Mouse (Mus musculus) urinary bladder, adult 18-20 months (tissue): ENCODE results near the gene D030056L22Rik.

Experiments used
- DNase-seq, 2 experiments: peaks; one replicate each; pipeline ENCODE4 v3.0.0; 2022; ENCODE audit warnings: low spot score in 2 of 2, mixed read lengths in 2 of 2

Gene D030056L22Rik

GRCm38 (mm10) chr19:18712866-18713300 lies at the start of gene D030056L22Rik:
D030056L22Rik (plus strand) TSS chr19:18713193.
- DNase-seq: peak; percentile 94 to 95

DNA sequence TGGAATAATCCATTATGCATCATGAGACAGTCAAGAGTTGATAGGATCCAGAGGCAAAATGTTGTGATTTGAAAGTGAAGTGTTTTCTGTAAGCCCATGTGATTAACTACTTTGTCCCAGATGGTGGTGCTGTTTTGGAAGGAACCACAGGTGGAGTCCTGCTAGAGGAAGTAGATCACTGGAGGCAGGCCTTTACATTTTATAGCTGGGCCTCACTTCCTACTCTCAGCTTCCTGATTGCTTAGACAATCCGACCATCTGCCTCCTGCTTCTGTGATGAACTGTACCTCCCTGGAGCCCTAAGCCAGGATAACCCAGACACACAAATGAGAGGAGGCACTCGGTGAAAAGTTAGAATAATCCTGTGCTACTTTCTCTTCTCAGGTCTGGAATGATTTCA lies 49.1 kb upstream of the D030056L22Rik start:
- no peak for DNase-seq

- no peak for DNase-seq
These were observed 46.0 kb upstream of the D030056L22Rik start for GRCm38 (mm10) chr19:18666966-18667365.

DNA sequence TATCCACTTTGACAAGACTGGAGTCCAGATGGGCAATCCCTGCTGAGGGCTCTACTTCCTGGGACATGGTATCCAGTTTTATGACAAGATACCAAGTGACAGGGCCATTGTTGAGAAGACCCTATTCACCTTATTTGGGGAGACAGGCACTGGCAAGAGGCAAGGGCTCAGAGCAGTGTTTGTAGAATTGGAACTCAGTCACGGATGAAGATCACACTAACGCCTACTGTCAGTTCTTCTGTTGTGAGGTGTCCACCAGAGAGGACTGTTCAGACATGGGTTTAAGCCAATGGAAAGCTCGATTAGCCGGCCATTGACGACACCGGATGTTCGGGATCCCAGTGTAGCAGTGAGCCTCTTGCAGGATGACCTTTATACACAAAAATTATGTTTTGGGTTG lies 43.4 kb upstream of the D030056L22Rik start:
- no peak for DNase-seq

DNA sequence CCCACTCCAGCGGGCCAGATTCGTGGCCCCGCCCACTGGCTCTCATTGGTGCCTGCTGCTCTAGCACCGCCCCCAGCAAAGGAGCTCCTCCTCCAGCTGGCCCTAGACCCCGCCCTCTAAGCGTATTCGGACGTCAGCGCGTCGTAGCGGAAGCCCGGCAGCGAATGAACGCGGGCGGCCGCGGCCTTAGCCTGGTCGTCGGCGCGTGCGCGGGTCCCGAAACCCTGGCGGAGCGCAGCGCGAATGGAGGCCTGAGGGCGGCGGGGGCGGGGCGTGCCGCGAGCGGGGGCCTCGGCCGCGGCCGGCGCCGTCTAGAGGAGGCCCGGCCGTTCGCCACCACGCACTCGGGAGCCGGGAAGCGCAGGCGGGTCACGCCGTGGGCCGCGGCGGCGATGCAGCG lies 42.4 kb upstream of the D030056L22Rik start, which contains the start of gene Carnmt1:
TSS of gene Carnmt1 (plus strand) at position 157 of the 400 bp plus-strand sequence.
- peak; percentile 99 for DNase-seq

DNA sequence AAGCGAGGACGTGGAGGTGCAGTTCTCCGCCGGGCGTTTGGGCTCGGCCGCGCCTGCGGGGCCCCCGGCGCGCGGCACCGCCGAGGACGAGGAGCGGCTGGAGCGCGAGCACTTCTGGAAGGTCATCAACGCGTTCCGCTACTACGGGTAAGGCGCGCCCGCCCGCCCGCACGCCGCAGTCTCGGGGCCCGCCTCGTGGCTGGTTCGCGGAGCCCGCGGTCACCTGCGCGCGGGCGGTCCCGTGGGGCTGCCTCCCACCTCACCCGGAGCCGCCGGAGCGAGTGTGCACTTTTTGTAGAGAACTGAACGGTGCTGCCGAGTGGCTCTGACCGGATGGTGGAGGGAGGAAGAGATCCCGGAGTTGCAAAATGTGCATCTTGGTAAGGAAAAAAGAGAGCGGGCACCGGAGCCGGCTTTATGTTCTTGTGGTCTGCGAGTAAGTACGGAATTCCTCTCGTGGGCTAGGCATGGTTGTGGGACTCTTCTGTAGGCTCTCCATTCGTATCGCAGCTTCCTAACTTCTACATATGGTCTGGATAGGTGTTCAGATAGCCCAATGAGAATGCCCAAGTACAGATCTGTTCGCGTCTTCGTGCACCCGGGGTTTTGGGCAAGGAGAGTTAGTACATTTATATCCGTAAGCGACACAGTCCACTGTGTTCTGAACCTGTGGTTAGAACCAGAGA lies 41.8 kb upstream of the D030056L22Rik start:
- DNase-seq: peak; percentile 18 to 43

DNA sequence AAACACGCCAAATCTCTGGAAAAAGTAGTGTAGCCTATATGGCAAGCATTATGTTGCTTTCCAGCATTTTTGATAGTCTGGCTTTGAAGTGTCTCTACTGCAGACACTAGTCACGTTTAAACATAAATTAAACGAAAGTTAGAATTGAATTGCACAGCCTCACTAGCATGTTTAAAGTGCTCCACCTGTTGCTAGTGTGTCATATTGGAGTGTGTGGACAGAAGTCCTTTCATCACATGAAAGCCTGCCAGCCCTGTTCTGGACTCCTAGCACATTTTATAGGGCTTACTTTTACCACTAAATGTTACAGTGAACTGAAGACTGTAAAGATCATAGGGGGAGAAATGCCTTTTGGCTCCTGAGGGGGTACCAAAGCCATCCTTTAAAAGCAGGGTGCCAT lies 40.5 kb upstream of the D030056L22Rik start:
- DNase-seq: no peak

DNA sequence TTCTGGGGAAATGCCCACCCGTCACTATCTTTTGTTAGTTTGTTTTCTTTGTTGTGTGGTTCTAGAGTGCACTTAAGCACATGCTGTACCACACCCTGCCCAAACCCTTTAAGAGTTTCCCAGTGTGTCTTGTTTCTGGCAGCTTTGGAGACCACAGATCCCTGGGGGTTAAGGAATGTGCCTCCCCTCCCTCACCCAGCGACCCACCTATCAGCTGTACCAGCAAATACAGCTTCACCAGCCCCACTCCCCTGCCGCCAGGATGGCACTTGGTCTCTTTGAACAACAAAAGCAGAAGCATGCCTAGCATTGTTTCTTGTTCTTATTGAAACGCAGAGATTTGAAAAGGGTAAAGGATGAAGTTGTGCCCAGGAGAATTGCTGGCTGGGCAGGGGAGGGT lies 39.9 kb upstream of the D030056L22Rik start:
- DNase-seq: no peak

DNA sequence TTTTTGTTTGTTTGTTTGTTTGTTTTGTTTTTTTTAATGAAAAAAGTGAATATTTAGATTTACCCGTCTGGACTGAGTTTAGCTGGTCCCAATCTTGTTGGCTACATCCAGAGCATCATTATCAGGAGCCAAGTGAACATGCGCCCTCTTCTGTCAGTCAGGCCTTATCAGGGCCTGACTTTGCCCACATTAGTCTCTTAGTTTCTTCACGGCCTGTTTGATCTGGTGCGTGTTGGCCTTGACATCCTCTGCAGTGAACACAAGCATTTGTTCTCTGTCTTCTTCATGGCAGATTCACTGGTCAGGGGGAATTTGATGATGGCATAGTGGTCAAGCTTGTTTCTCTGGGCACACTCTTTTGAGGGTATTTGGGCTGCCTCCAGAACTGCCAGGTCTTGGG lies 30.9 kb upstream of the D030056L22Rik start:
- DNase-seq: no peak

GRCm38 (mm10) chr19:18687556-18687955 lies 25.4 kb upstream of the D030056L22Rik start:
- no peak for DNase-seq

GRCm38 (mm10) chr19:18692176-18692575 lies 20.8 kb upstream of the D030056L22Rik start:
- DNase-seq: no peak

GRCm38 (mm10) chr19:18692768-18693167 lies 20.2 kb upstream of the D030056L22Rik start:
- no peak for DNase-seq

DNA sequence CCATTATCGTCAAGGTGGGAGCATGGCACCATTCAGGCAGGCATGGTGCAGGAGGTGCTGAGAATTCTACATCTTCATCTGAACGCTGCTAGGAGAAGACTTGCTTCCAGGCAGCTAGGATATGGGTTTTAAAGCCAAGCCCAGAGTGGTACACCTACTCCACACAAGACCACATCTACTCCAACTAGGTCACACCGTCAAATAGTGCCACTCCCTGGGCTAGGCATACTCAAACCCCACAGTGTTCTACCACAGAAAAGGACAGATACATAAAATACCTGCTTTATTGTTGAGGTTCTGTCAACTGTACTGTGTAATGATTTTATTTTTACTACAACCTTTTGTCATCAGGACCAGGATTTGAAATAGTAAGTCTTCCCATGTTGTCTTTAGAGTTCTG lies 17.9 kb upstream of the D030056L22Rik start:
- DNase-seq: no peak

DNA sequence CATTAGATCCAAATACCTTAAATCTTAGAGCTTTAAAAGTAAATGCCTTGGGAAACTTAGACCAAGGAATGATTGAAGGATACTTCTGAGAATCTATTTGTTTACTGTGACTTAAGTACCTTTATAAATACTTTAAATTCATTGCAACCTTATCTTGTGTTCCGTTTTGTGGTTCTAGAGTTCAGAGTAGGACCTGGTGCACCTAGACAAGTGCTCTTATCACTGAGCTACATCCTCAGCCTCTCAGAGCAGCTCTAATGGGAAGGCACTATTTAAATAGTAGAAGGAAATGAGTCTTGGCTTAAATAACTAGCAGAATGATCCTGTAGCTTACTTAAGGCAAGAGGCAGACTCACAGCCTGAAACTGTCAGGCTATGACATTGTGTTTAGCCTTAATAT lies 17.4 kb upstream of the D030056L22Rik start:
- no peak for DNase-seq

GRCm38 (mm10) chr19:18708101-18708500 lies 4.9 kb upstream of the D030056L22Rik start:
- DNase-seq: no peak

GRCm38 (mm10) chr19:18710903-18711302 lies 2.1 kb upstream of the D030056L22Rik start:
- no peak for DNase-seq

DNA sequence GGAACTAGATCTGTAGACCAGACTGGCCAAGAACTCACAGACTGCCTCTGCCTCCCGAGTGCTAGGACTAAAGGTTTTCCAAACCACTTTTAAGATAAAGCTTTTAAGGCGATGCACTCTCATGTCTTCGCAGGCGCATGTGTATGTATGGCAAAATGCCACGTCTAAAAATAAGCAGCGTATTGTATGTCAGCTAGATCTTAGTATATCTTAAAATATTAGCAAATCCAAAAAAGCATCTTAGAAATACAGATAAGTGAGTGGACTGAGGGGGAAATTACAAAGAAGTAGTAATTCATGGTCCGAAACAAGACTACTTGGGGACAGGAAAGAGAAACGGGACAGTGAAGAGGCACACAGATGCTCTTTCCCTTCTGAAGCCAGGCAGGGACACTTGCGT lies 1.4 kb upstream of the D030056L22Rik start:
- DNase-seq: no peak

DNA sequence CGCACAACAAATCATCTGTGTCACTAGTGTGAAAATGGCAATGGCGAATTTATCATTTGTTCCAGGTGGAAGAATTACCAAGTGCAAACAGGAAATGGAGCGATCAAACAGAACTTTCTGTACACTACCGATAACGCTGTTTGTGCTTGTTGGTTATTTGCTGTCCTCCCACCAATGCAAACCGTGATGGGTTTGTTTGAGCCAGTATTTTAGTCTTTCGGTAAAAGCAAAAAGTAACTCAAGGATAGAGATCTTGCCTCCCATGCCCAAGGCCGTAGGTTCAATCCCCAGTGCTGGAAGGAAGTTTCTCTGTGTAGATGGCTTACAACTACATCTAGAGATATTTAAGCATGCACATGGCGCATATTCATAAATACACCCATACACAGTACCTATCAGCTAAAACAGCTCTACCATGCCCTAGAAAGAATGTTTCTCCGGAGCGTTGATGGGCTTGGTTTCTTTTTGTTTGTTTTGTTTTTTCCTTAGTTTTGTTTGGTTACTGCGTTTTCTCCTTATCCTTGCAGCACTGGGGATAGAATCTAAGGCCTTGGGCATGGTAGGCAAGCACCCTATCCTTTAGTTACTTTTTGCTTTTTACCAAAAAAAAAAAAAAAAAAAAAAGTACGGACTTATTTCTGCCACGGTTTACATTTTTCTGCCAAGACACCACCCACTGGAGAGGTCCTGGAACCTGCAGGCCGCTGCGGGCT lies 684 bp upstream of the D030056L22Rik start:
- DNase-seq: no peak

- peak; percentile 20 to 62 for DNase-seq
These were observed 364 bp downstream of the D030056L22Rik start for GRCm38 (mm10) chr19:18713357-18713756.

GRCm38 (mm10) chr19:18716374-18716773 lies 3.4 kb downstream of the D030056L22Rik start:
- DNase-seq: peak in 1 of 2 experiments; percentile 31

DNA sequence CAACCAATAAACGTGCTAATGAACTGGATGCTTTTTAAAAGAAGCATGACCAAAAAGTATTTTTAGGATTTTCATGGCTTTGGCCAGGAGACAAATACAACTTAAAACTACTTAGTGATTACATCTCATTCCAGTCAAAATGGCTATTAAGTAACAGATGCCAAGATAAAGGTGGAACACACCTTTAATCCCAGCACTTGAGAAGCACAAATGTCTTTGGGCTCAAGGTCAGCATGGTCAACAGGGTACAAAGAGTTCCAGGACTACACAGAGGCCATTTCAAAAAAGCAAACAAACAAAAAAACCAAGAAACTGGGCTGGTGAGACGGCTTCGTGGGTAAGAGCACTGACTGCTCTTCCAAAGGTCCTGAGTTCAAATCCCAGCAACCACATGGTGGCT lies 7.3 kb downstream of the D030056L22Rik start:
- no peak for DNase-seq

DNA sequence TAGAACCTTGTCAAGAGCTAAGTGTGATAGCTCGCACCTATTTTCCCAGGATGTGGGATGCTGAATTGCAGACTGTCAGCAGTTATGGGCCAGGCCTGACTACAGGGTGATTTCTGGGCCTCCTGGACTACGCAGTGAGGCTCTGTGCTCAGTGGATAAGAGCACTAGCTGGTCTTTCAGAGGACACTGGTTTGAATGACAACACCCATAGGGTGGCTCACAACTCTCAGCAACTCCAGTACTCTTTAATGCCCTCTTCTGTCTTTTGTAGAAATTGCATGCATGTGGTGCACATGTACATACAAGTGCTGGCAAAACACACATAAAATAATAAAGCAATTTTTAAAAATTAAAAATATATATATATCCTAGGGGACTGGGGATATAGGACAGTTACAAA lies 12.2 kb downstream of the D030056L22Rik start:
- no peak for DNase-seq

DNA sequence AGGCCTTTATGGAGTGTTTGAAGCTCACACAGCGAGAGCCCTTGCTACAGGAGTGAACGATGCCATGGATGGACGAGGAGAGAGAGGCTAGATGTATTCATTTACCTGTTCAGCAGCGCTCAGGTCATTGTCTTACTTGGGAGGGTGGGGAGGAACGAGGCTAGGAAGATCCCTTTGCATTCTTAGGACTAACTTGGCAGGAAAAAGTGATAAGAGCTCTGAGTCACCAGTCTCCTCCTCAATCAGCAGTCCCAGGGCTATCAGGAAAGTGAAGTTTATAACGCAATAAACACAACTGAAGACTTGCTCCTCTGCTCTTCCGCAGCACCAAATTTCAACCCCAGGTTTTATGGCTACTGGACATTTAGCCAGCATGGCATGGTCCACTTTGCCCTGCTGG lies 17.3 kb downstream of the D030056L22Rik start:
- DNase-seq: no peak
